8 mouse cellular contexts compared by ENCODE assay signal in the genomic region with DNA sequence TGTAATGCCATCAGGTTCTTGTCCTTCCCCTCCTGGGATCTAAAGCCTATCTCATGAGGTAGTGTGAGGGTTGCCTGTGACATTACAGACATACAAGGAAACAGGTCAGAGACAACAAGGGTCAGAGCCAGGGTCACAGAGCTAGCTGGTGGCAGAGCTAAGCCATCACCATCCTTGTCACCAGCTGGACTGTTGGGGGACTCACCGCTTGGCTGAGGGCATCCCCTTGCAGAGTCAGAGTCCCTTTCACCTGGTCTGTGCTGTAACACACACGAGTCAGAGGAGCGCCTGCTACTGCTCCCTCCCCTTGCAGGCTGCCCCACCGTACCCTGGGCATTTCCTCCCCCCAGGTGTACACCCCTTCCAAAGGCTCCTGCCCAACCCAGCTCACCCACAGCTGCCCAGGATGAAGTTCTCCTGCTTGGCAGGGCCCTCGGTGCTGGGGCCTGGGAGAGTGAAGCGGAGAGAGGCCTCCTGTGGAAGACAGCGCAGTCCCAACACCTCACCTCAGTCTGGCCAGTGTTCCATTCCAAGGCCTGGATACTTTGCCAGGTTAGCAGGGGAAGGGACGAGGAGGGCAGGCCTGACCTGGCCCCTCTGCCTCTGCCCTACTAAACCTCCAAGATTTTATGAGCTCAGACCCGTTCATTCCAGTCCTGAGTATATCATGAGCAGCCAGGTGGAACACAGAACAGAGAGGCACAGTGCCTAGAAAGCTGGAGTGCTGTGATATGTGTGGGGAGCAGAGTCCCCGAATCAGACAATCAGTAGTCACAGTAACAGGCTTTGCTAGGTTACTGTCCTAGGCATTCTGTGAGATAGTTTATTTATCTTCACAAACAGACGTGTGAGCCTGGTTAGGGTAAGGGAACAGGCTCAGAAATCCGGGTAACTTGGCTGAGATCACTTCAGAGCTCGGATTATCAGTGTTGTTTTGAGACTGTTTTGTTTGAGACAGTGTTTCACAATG. TPM values are rescaled to one million over a fixed set of nuclear protein-coding genes. Genes with fewer than 3 reads are reported as not detected.
A peak's percentile ranks its signal among the peaks of the same experiment; 100 is the strongest.
DNase-seq lines count a peak whose midpoint lies in the region; ATAC-seq and TF ChIP-seq lines count a peak whose summit lies in the region.

No protein-coding gene starts in this region.

- H3K27ac ChIP-seq in embryonic facial prominence, embryonic 10.5 days (replicated peaks), result peak overlapping the region; percentile 36; the same call in 1 of the 2 replicates
- peak overlapping the region; percentile 64 for H3K27ac ChIP-seq in intestine, postnatal 0 days (ENCODE audit: low read depth, low read length)
- H3K27ac ChIP-seq in macrophage, result no peak overlapping the region

- H3K79me3 ChIP-seq in C2C12 (ENCODE audit: low read depth), result no peaks in the 10 kb centered on the region

- H3K36me3 ChIP-seq in C2C12 (ENCODE audit: control insufficient read depth, insufficient read depth) (peaks cover 28% of the 10 kb centered on the region), macrophage (ENCODE audit: inconsistent target) (peaks cover 25% of the 10 kb centered on the region)
- H3K36me3 ChIP-seq in embryonic facial prominence, embryonic 10.5 days (replicated peaks), result peaks cover 53% of the 10 kb centered on the region
- peaks cover 43% of the 10 kb centered on the region for H3K36me3 ChIP-seq in intestine, postnatal 0 days (ENCODE audit: control insufficient read depth, insufficient read depth)

- H3K9ac ChIP-seq in intestine, postnatal 0 days (ENCODE audit: low read depth, low read length), result no peak overlapping the region

- H3ac ChIP-seq in C2C12 (ENCODE audit: control insufficient read depth, insufficient read length, low read depth), result peak overlapping the region; percentile 32

- H3K9me3 ChIP-seq in embryonic facial prominence, embryonic 10.5 days, result no peaks in the 10 kb centered on the region
- no peaks in the 10 kb centered on the region for H3K9me3 ChIP-seq in intestine, postnatal 0 days (ENCODE audit: control insufficient read depth)

- H3K79me2 ChIP-seq in C2C12 (ENCODE audit: control insufficient read depth, insufficient read depth) (no peaks in the 10 kb centered on the region), macrophage (ENCODE audit: inconsistent target) (no peaks in the 10 kb centered on the region)

- no peaks in the 10 kb centered on the region for H3K27me3 ChIP-seq in C2C12 (ENCODE audit: control insufficient read depth, insufficient read depth, insufficient read length)
- H3K27me3 ChIP-seq in embryonic facial prominence, embryonic 10.5 days (replicated peaks; ENCODE audit: low read depth, poor library complexity, severe bottlenecking), result no peaks in the 10 kb centered on the region
- no peaks in the 10 kb centered on the region for H3K27me3 ChIP-seq in intestine, postnatal 0 days (replicated peaks; ENCODE audit: control insufficient read depth, insufficient read depth, low read length)

- ATAC-seq in CD4-positive, CD25-positive, alpha-beta regulatory T cell, adult 4 months, result no peak
- no peak for ATAC-seq in intestine, postnatal 0 days

- peak; percentile 6 for DNase-seq in CD4-positive, CD25-positive, alpha-beta regulatory T cell, adult 2 months (ENCODE audit: low read depth, low spot score)
- no peak for DNase-seq in embryonic facial prominence, embryonic 10.5 days (ENCODE audit: low spot score)
- no peak for DNase-seq in adrenal gland, postnatal 10 days
- DNase-seq in adrenal gland, postnatal 14 days, result no peak

- peaks cover 20% of the 10 kb centered on the region for H3K4me1 ChIP-seq in embryonic facial prominence, embryonic 10.5 days
- H3K4me1 ChIP-seq in intestine, postnatal 0 days (replicated peaks; ENCODE audit: control insufficient read depth, insufficient read depth, low read length), result no peaks in the 10 kb centered on the region

- peak overlapping the region; percentile 82 for H3K4me2 ChIP-seq in intestine, postnatal 0 days (replicated peaks; ENCODE audit: low read depth)

- 58% methylated on average over 13 of the region's 13 CpGs for WGBS in embryonic facial prominence, embryonic 10.5 days
- WGBS in intestine, postnatal 0 days, result 39% methylated on average over 13 of the region's 13 CpGs
- 66% methylated on average over 13 of the region's 13 CpGs for WGBS in macrophage (ENCODE audit: missing documents)

- TF ChIP-seq CTCF in C2C12 (IDR thresholded peaks at IDR 0.05; ENCODE audit: control insufficient read depth, insufficient read depth, insufficient read length), result no peak
- no peak for TF ChIP-seq CTCF in intestine, postnatal 0 days (IDR thresholded peaks at IDR 0.05; ENCODE audit: low read depth)

- H3K4me3 ChIP-seq in C2C12 (ENCODE audit: insufficient read depth, poor library complexity, severe bottlenecking), result peak overlapping the region; percentile 34
- peak overlapping the region; percentile 75 for H3K4me3 ChIP-seq in embryonic facial prominence, embryonic 10.5 days
- H3K4me3 ChIP-seq in intestine, postnatal 0 days (ENCODE audit: low read depth, low read length), result peak overlapping the region; percentile 53
- H3K4me3 ChIP-seq in macrophage (ENCODE audit: inconsistent target), result peak overlapping the region; percentile 37; the same call in 1 of the 2 replicates

TF ChIP-seq in C2C12, 6 proteins besides CTCF, POLR2A, EP300 and RAD21 (continues in another document):
- TF ChIP-seq CEBPB (IDR thresholded peaks at IDR 0.05; ENCODE audit: low read depth) (no peak), USF1 (IDR thresholded peaks at IDR 0.05; ENCODE audit: low read depth) (no peak)

RNA-seq across cellular contexts. Expression of gene Rogdi, which starts 1.0 kb away (rescaled TPM):
- 10 to 100 TPM; 19.8 to 35.0 TPM for polyA plus RNA-seq in CD4-positive, CD25-positive, alpha-beta regulatory T cell, adult 4 months (2017; shearing (Covaris generic))
- polyA plus RNA-seq in C2C12 (2012; fragmentation: generic; extraction: Trizol) (16.7 TPM), macrophage (2018) (10.0 to 27.5 TPM (median 22.6 TPM) in 3 replicates)
- 63.6 and 66.2 TPM in 2 replicates for polyA plus RNA-seq in embryonic facial prominence, embryonic 10.5 days (2016; fragmentation: Nextera tagmentation; extraction: Ambion mirVana)
- 21.8 and 25.3 TPM in 2 replicates for polyA plus RNA-seq in intestine, postnatal 0 days (2015; fragmentation: Nextera tagmentation; extraction: Ambion mirVana)
- 10 to 100 TPM in 19 of 26 experiments, 1 to 10 TPM in 7; 3.7 to 46.6 (median 20.6) TPM for total RNA-seq in macrophage (2018; cell fraction: chromatin; rRNA removed)
- total RNA-seq in macrophage (2018; cell fraction: cytosol; rRNA removed), result 10 to 100 TPM in 15 of 26 experiments, 1 to 10 TPM in 11; 6.3 to 16.4 (median 11.0) TPM
- 10 to 100 TPM in 20 of 26 experiments, 1 to 10 TPM in 6; 4.1 to 44.8 (median 16.4) TPM for total RNA-seq in macrophage (2018; cell fraction: nucleus; rRNA removed)
- total RNA-seq in adrenal gland, postnatal 10 days (2021), result 10 to 100 TPM; 33.0 to 43.7 TPM
- 32.0 and 37.3 TPM in 2 replicates for total RNA-seq in adrenal gland, postnatal 14 days (2021)

RNA-seq across cellular contexts. Expression of gene Smim22, which starts 5.2 kb away (rescaled TPM):
- not detected for polyA plus RNA-seq in CD4-positive, CD25-positive, alpha-beta regulatory T cell, adult 4 months (2017; shearing (Covaris generic))
- polyA plus RNA-seq in C2C12 (2012; fragmentation: generic; extraction: Trizol) (not detected), macrophage (2018) (not detected in 3 replicates)
- polyA plus RNA-seq in embryonic facial prominence, embryonic 10.5 days (2016; fragmentation: Nextera tagmentation; extraction: Ambion mirVana), result 3.4 and 3.6 TPM in 2 replicates
- 329 and 375 TPM in 2 replicates for polyA plus RNA-seq in intestine, postnatal 0 days (2015; fragmentation: Nextera tagmentation; extraction: Ambion mirVana)
- total RNA-seq in macrophage (2018; cell fraction: chromatin; rRNA removed), result not detected
- not detected for total RNA-seq in macrophage (2018; cell fraction: cytosol; rRNA removed)
- total RNA-seq in macrophage (2018; cell fraction: nucleus; rRNA removed), result not detected
- total RNA-seq in adrenal gland, postnatal 10 days (2021), result 1 to 10 TPM in 1 of 2 experiments, not detected in 1; 1.4 TPM
- total RNA-seq in adrenal gland, postnatal 14 days (2021), result not detected in 2 replicates

RNA-seq across cellular contexts. Expression of gene Sept12, which starts 14.7 kb away (rescaled TPM):
- polyA plus RNA-seq in CD4-positive, CD25-positive, alpha-beta regulatory T cell, adult 4 months (2017; shearing (Covaris generic)), result not detected
- polyA plus RNA-seq in C2C12 (2012; fragmentation: generic; extraction: Trizol) (not detected), macrophage (2018) (not detected in 3 replicates)
- not detected in 2 replicates for polyA plus RNA-seq in embryonic facial prominence, embryonic 10.5 days (2016; fragmentation: Nextera tagmentation; extraction: Ambion mirVana)
- polyA plus RNA-seq in intestine, postnatal 0 days (2015; fragmentation: Nextera tagmentation; extraction: Ambion mirVana), result not detected in 2 replicates
- not detected for total RNA-seq in macrophage (2018; cell fraction: chromatin; rRNA removed)
- not detected for total RNA-seq in macrophage (2018; cell fraction: cytosol; rRNA removed)
- not detected for total RNA-seq in macrophage (2018; cell fraction: nucleus; rRNA removed)
- not detected for total RNA-seq in adrenal gland, postnatal 10 days (2021)
- total RNA-seq in adrenal gland, postnatal 14 days (2021), result not detected in 2 replicates

RNA-seq across cellular contexts. Expression of gene Glyr1, which starts 37.3 kb away (rescaled TPM):
- 100 to 1,000 TPM in 1 of 2 experiments, 10 to 100 TPM in 1; 79.0 to 130 TPM for polyA plus RNA-seq in CD4-positive, CD25-positive, alpha-beta regulatory T cell, adult 4 months (2017; shearing (Covaris generic))
- polyA plus RNA-seq in C2C12 (2012; fragmentation: generic; extraction: Trizol), result 47.6 TPM
- polyA plus RNA-seq in embryonic facial prominence, embryonic 10.5 days (2016; fragmentation: Nextera tagmentation; extraction: Ambion mirVana), result 211 and 221 TPM in 2 replicates
- 65.3 and 69.7 TPM in 2 replicates for polyA plus RNA-seq in intestine, postnatal 0 days (2015; fragmentation: Nextera tagmentation; extraction: Ambion mirVana)
- total RNA-seq in macrophage (2018; cell fraction: chromatin; rRNA removed), result 100 to 1,000 TPM in 22 of 26 experiments, 10 to 100 TPM in 4; 68.0 to 182 (median 151) TPM
- total RNA-seq in macrophage (2018; cell fraction: cytosol; rRNA removed), result 10 to 100 TPM; 64.0 to 87.0 (median 75.5) TPM
- 100 to 1,000 TPM in 17 of 26 experiments, 10 to 100 TPM in 9; 65.5 to 145 (median 106) TPM for total RNA-seq in macrophage (2018; cell fraction: nucleus; rRNA removed)
- 72.3 to 104 TPM (median 77.0 TPM) in 3 replicates for polyA plus RNA-seq in macrophage (2018)
- total RNA-seq in adrenal gland, postnatal 10 days (2021), result 10 to 100 TPM; 80.1 to 82.7 TPM
- total RNA-seq in adrenal gland, postnatal 14 days (2021), result 86.6 and 89.9 TPM in 2 replicates

RNA-seq across cellular contexts. Expression of gene Ubn1, which starts 37.5 kb away (rescaled TPM):
- polyA plus RNA-seq in CD4-positive, CD25-positive, alpha-beta regulatory T cell, adult 4 months (2017; shearing (Covaris generic)), result 10 to 100 TPM; 36.8 to 48.4 TPM
- polyA plus RNA-seq in C2C12 (2012; fragmentation: generic; extraction: Trizol) (13.8 TPM), macrophage (2018) (24.3 to 40.2 TPM (median 37.5 TPM) in 3 replicates)
- 18.5 and 20.0 TPM in 2 replicates for polyA plus RNA-seq in embryonic facial prominence, embryonic 10.5 days (2016; fragmentation: Nextera tagmentation; extraction: Ambion mirVana)
- polyA plus RNA-seq in intestine, postnatal 0 days (2015; fragmentation: Nextera tagmentation; extraction: Ambion mirVana), result 14.7 and 16.7 TPM in 2 replicates
- 100 to 1,000 TPM in 23 of 26 experiments, 10 to 100 TPM in 3; 39.0 to 229 (median 156) TPM for total RNA-seq in macrophage (2018; cell fraction: chromatin; rRNA removed)
- total RNA-seq in macrophage (2018; cell fraction: cytosol; rRNA removed), result 10 to 100 TPM; 28.5 to 63.1 (median 39.5) TPM
- 100 to 1,000 TPM in 12 of 26 experiments, 10 to 100 TPM in 14; 38.1 to 164 (median 98.6) TPM for total RNA-seq in macrophage (2018; cell fraction: nucleus; rRNA removed)
- total RNA-seq in adrenal gland, postnatal 10 days (2021), result 10 to 100 TPM; 33.8 to 37.1 TPM
- 37.2 and 37.4 TPM in 2 replicates for total RNA-seq in adrenal gland, postnatal 14 days (2021)

Comparison
In these comparisons a context has a peak if more than half of its experiments do, and no peak if none do; other contexts are left out.
1. RNA of gene Smim22, which starts 5.2 kb away (polyA plus RNA-seq): 329 to 375 TPM in intestine, postnatal 0 days; 3.4 to 3.6 TPM in embryonic facial prominence, embryonic 10.5 days, not detected in C2C12 (single experiment), not detected in CD4-positive, CD25-positive, alpha-beta regulatory T cell, adult 4 months and not detected in macrophage; every median in the first group is over 10 times any median in the second.
2. Peak in every context shown above with its lines, with median percentiles within 50 percentile points of each other: H3K4me3 ChIP-seq.